In the genomic region with DNA sequence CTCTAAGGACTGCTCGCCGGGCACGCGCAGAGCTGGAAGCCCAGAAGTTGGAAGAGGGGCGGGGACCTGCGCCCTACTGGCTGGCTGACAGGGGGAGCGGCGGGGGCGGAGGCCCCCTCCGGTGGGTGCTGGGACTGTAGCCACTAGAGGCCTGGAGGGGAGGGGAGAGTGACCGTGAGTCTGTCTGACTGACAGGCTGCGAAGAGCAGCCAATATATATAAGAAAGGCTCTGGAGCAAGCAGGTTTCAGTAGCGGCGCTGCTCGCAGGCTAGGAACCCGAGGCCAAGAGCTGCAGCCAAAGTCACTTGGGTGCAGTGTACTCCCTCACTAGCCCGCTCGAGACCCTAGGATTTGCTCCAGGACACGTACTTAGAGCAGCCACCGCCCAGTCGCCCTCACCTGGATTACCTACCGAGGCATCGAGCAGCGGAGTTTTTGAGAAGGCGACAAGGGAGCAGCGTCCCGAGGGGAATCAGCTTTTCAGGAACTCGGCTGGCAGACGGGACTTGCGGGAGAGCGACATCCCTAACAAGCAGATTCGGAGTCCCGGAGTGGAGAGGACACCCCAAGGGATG, we compare ENCODE assay signal across 8 mouse cellular contexts. TPM values are rescaled to one million over a fixed set of nuclear protein-coding genes. Genes with fewer than 3 reads are reported as not detected.
A peak's percentile ranks its signal among the peaks of the same experiment; 100 is the strongest.
DNase-seq lines count a peak whose midpoint lies in the region; ATAC-seq and TF ChIP-seq lines count a peak whose summit lies in the region.

Gene Dll4 (plus strand): TSS at position 217 of the 576 bp plus-strand sequence.

- no peaks in the 10 kb centered on the region for H3K9me3 ChIP-seq in forebrain, embryonic 12.5 days
- H3K9me3 ChIP-seq in hindbrain, embryonic 12.5 days (replicated peaks): no peaks in the 10 kb centered on the region
- H3K9me3 ChIP-seq in limb, embryonic 14.5 days (ENCODE audit: control insufficient read depth, low read length): no peaks in the 10 kb centered on the region
- no peaks in the 10 kb centered on the region for H3K9me3 ChIP-seq in midbrain, embryonic 15.5 days

- no peaks in the 10 kb centered on the region for H3K36me3 ChIP-seq in forebrain, embryonic 12.5 days (replicated peaks)
- no peaks in the 10 kb centered on the region for H3K36me3 ChIP-seq in hindbrain, embryonic 12.5 days
- H3K36me3 ChIP-seq in limb, embryonic 14.5 days (ENCODE audit: control insufficient read depth, insufficient read depth, low read length): no peaks in the 10 kb centered on the region
- H3K36me3 ChIP-seq in midbrain, embryonic 15.5 days (replicated peaks): no peaks in the 10 kb centered on the region

- H3K27ac ChIP-seq in forebrain, embryonic 12.5 days: 0 out of 2 replicates have a peak within 1 kb of the TSS, but pooled peaks have one; percentile 1
- no peak within 1 kb of the TSS for H3K27ac ChIP-seq in hindbrain, embryonic 12.5 days
- H3K27ac ChIP-seq in limb, embryonic 14.5 days (replicated peaks; ENCODE audit: low read depth, low read length): no peak within 1 kb of the TSS
- no peak within 1 kb of the TSS for H3K27ac ChIP-seq in midbrain, embryonic 15.5 days

- peak within 1 kb of the TSS; percentile 45 for H3K4me3 ChIP-seq in forebrain, embryonic 12.5 days (replicated peaks)
- peak within 1 kb of the TSS; percentile 38 for H3K4me3 ChIP-seq in hindbrain, embryonic 12.5 days
- peak within 1 kb of the TSS; percentile 43 for H3K4me3 ChIP-seq in limb, embryonic 14.5 days (replicated peaks; ENCODE audit: low read length)
- peak within 1 kb of the TSS; percentile 49 for H3K4me3 ChIP-seq in midbrain, embryonic 15.5 days

- no peak for TF ChIP-seq POLR2A in limb, embryonic 14.5 days (IDR thresholded peaks at IDR 0.05; ENCODE audit: borderline replicate concordance, extremely low read depth, insufficient read depth, insufficient read length)

- peaks cover 100% of the 10 kb centered on the region for H3K27me3 ChIP-seq in forebrain, embryonic 12.5 days
- peaks cover 100% of the 10 kb centered on the region for H3K27me3 ChIP-seq in hindbrain, embryonic 12.5 days
- peaks cover 85% of the 10 kb centered on the region for H3K27me3 ChIP-seq in limb, embryonic 14.5 days (ENCODE audit: control insufficient read depth, insufficient read depth, low read length)
- peaks cover 84% of the 10 kb centered on the region for H3K27me3 ChIP-seq in midbrain, embryonic 15.5 days (replicated peaks)

- WGBS in forebrain, embryonic 12.5 days: under 1% methylated on average over 33 of the region's 33 CpGs
- under 1% methylated on average over 33 of the region's 33 CpGs for WGBS in hindbrain, embryonic 12.5 days
- WGBS in limb, embryonic 14.5 days: under 1% methylated on average over 33 of the region's 33 CpGs
- 1% methylated on average over 33 of the region's 33 CpGs for WGBS in midbrain, embryonic 15.5 days

- H3K4me1 ChIP-seq in forebrain, embryonic 12.5 days: peaks cover 79% of the 10 kb centered on the region
- peaks cover 63% of the 10 kb centered on the region for H3K4me1 ChIP-seq in hindbrain, embryonic 12.5 days
- peaks cover 32% of the 10 kb centered on the region for H3K4me1 ChIP-seq in limb, embryonic 14.5 days (ENCODE audit: control insufficient read depth, insufficient read depth, low read length)
- peaks cover 72% of the 10 kb centered on the region for H3K4me1 ChIP-seq in midbrain, embryonic 15.5 days

- DNase-seq in cerebellum, adult 8-10 months: peak; percentile 32
- no peak for DNase-seq in cerebellum, postnatal 36 days
- DNase-seq in R1 (ENCODE audit: low read depth, low spot score): peak; percentile 77
- no peak for DNase-seq in limb, embryonic 14.5 days (ENCODE audit: low spot score)

- H3K4me2 ChIP-seq in forebrain, embryonic 12.5 days: peak within 1 kb of the TSS; percentile 72
- peak within 1 kb of the TSS; percentile 72 for H3K4me2 ChIP-seq in hindbrain, embryonic 12.5 days (replicated peaks)
- H3K4me2 ChIP-seq in limb, embryonic 14.5 days (replicated peaks; ENCODE audit: low read depth, low read length, severe bottlenecking): peak within 1 kb of the TSS; percentile 84
- H3K4me2 ChIP-seq in midbrain, embryonic 15.5 days: peak within 1 kb of the TSS; percentile 85

- H3K9ac ChIP-seq in forebrain, embryonic 12.5 days: peak within 1 kb of the TSS; percentile 18
- H3K9ac ChIP-seq in hindbrain, embryonic 12.5 days: peak within 1 kb of the TSS; percentile 54; the same call in 1 of the 2 replicates
- H3K9ac ChIP-seq in limb, embryonic 14.5 days (ENCODE audit: low read depth, low read length, severe bottlenecking): peak within 1 kb of the TSS; percentile 52
- H3K9ac ChIP-seq in midbrain, embryonic 15.5 days: peak within 1 kb of the TSS; percentile 30

- 0 out of 2 replicates have a peak, but pooled peaks have one; percentile 15 for ATAC-seq in forebrain, embryonic 12.5 days (ENCODE audit: low FRiP score)
- no peak for ATAC-seq in hindbrain, embryonic 12.5 days (ENCODE audit: low FRiP score)
- ATAC-seq in limb, embryonic 14.5 days (ENCODE audit: low FRiP score, low read depth): peak; percentile 24; the same call in 1 of the 2 replicates
- 0 out of 2 replicates have a peak, but pooled peaks have one; percentile 10 for ATAC-seq in midbrain, embryonic 15.5 days (replicated peaks)
- no peak for ATAC-seq in megakaryocyte-erythroid progenitor cell, adult 5-6 weeks (replicated peaks; ENCODE audit: low FRiP score, low TSS enrichment, poor library complexity, severe bottlenecking)

RNA-seq across cellular contexts. Expression of gene Dll4, which starts in this region (rescaled TPM):
- 3.5 and 3.8 TPM in 2 replicates for polyA plus RNA-seq in forebrain, embryonic 12.5 days (2016; fragmentation: Nextera tagmentation; extraction: Ambion mirVana)
- polyA plus RNA-seq in hindbrain, embryonic 12.5 days (2016; fragmentation: Nextera tagmentation; extraction: Ambion mirVana): 5.6 TPM in 2 replicates
- polyA plus RNA-seq in limb, embryonic 14.5 days (2012; rRNA removed): 8.7 and 9.0 TPM in 2 replicates
- 5.1 and 6.2 TPM in 2 replicates for polyA plus RNA-seq in limb, embryonic 14.5 days (2014; fragmentation: Nextera tagmentation; extraction: Ambion mirVana)
- polyA plus RNA-seq in midbrain, embryonic 15.5 days (2015; fragmentation: Nextera tagmentation; extraction: Ambion mirVana): 5.2 and 5.3 TPM in 2 replicates
- not detected in 2 replicates for total RNA-seq in megakaryocyte-erythroid progenitor cell, adult 5-6 weeks (2014; fragmentation: Nextera tagmentation)
- total RNA-seq in megakaryocyte-erythroid progenitor cell, adult 5-6 weeks (2017): not detected in 2 replicates

Comparison
In these comparisons a context has a peak if more than half of its experiments do, and no peak if none do; other contexts are left out.
1. DNase-seq: peak in cerebellum, adult 8-10 months (single experiment) and R1 (single experiment); none in cerebellum, postnatal 36 days (0 of 2) and limb, embryonic 14.5 days (single experiment).
2. ATAC-seq: peak in forebrain, embryonic 12.5 days (single experiment), limb, embryonic 14.5 days (single experiment) and midbrain, embryonic 15.5 days (single experiment); none in hindbrain, embryonic 12.5 days (single experiment) and megakaryocyte-erythroid progenitor cell, adult 5-6 weeks (single experiment).
3. Peak in every context shown above with its lines, with median percentiles within 50 percentile points of each other: H3K4me2 ChIP-seq, H3K4me3 ChIP-seq and H3K9ac ChIP-seq.